Mouse (Mus musculus) left cerebral cortex, postnatal 14 days (tissue): ENCODE data around the gene Usp34. TPM values are rescaled to one million over a fixed set of nuclear protein-coding genes. Genes with fewer than 3 reads are reported as not detected.
A peak's percentile ranks its signal among the peaks of the same experiment; 100 is the strongest.
"Not testable (repeated sequence)": the region's sequence is repeated elsewhere in the genome, so short reads cannot be mapped to it uniquely, and the experiment has no call there.

Experiments used
- DNase-seq, 2 experiments: peaks; one replicate each; pipeline ENCODE4 v3.0.0; 2021 to 2022; ENCODE audit warnings: low spot score in 2 of 2, mixed read lengths in 1 of 2
- intact Hi-C: fragments of 180-260 bp; cut with DNase I; formaldehyde crosslinking; loops from one replicate; pipeline ENCODE4 v1.15.1; 2025
- long read RNA-seq, 2 experiments: library from polyadenylated mRNA; stranded (forward); transcript quantifications; one replicate each; pipeline ENCODE4 v2.0.0; 2021
- total RNA-seq, 2 experiments: library from RNA; stranded (reverse); gene quantifications; 2 replicates each; pipeline ENCODE4 v1.2.3; 2021

Usp34 gene
- total RNA-seq, result 100 to 1,000 TPM; 104 to 108 TPM
- long read RNA-seq, experiment 1, partial matches to known transcripts, result 17 of 20 reads
- long read RNA-seq, experiment 1, other reads (novel, unspliced or antisense), result 3 of 20 reads
- long read RNA-seq, experiment 2, partial matches to known transcripts, result 13 of 15 reads
- long read RNA-seq, experiment 2, other reads (novel, unspliced or antisense), result 2 of 15 reads

DNA sequence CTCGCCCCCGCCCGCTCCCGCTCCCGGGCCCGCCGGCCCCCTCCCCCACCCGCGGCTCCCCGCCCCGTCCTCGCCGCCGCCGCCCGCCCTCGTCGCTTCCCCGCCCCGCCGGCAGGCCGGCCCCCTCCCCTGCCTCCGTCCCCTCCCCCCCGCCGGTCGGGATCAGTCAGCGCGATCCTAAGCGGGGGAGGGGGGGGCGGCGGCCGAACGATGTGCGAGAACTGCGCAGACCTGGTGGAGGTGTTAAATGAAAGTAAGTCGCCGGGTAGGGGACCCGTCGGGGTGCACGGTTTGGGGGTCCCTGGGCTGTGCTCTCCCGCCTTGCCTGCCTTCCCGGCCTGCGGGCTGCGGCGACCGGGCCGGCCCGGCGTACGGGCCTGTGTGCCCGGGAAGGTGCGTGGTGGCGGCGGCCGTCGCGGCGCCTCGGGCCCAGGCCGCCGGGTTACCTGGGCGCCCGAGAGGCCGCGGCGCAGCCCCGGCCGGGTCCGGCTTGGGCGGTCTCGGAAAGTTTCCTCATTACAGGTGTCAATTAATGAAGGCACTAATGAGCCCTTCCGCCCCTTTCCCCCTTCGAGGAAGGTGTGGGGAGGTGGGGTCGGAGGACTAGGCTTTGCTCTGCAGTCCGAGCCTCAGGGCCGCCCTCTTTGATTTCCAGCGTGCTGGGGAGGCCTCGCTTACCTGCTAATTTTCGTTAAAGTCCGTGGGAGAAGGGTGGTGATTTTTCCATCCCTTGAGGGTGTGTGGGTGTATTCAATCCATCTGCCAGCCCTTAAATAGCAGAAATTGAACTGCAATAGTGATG lies at the start of gene Usp34:
Gene Usp34 (plus strand): TSS at position 132 of the 802 bp plus-strand sequence.
- DNase-seq, result peak; percentile 37 to 52
- intact Hi-C loops, result no loop called here

GRCm38 (mm10) chr11:23259073-23259472 lies 47.6 kb upstream of the Usp34 start:
- intact Hi-C loops, result loop anchor here (5.0 kb wide), 3 partner anchors 192 to 267 kb away; partner anchors contain the start of genes Cct4 and Fam161a
- DNase-seq, result no peak

DNA sequence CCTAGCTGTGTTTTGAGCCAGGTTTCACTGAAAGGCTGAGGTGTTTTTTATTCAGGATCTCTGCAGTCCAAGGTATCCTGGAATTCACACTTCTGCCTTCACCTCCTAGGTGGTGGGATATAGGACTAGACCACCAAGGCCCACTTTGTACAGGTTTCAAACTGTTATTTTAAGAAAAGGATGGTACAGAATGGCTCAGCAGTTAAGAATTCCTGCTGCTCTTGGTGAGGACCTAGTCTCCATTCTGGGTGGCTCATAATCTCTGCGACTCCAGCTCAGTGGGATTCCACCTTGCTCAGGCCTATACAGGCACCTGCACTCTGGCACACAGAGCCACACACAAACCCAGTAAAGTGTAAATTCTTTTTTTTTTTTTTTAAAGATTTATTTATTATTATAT lies 47.2 kb upstream of the Usp34 start:
- intact Hi-C loops, result loop anchor here (5.0 kb wide), 3 partner anchors 192 to 267 kb away; partner anchors contain the start of genes Cct4 and Fam161a
- DNase-seq, result no peak

DNA sequence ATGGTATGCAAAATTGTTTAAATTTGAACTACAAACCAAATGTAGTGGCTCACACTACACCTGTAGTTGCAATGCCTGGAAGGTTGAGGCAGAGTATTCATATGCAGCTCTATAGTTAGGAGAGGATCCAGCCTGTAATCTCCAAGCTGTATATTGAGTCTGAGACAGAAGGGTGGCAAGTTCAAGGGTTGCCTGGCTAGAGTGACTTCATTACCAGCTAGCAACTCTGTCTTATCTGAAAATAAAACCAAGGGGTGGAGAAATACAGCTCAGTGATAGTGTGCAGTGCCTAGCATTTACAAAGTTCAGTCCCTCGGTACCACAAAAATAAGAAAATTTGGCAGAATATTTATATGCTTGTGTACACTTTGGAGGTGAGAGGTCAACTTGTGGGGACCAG lies 46.5 kb upstream of the Usp34 start:
- intact Hi-C loops, result loop anchor here (5.0 kb wide), 1 partner anchor 628 kb away; no protein-coding TSS in a partner anchor
- no peak for DNase-seq

DNA sequence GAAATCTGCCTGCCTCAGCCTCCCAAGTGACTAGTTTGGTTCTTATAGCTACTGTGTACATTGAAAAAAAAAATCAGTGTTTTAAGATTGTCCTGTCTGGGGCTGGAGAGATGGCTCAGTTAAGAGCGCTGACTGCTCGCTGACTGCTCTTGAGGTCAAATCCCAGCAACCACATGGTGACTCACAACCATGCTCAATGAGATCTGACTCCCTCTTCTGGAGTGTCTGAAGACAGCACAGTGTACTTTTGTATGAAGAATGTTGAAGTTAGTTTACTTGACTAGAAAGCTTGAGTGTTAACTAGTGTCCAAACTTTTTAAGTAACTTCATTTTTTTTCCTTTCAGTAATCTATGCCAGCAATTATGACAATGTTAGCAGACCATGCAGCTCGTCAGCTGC lies 45.2 kb upstream of the Usp34 start:
- intact Hi-C loops, result loop anchor here (5.0 kb wide), 1 partner anchor 629 kb away; no protein-coding TSS in a partner anchor
- no peak for DNase-seq

DNA sequence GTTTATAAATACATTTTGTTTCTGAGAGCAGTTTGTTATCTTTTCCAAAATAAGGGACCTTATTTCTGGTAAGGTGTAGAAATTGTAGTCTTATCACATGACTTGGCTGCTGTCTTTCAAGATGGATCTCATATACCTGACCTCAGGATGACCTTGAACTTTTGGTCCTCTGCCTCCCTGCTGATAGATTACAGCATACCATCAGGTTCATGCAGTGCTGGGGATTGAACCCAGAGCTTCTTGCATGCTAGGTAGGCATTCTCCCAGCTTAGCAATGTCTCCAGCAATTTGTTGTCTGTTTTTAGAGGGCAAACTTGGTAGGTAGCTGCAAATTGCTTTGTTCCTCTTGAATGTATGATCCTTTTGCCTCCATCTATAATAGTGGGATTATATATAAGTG lies 41.7 kb upstream of the Usp34 start:
- intact Hi-C loops, result loop anchor here (5.0 kb wide), 1 partner anchor 633 kb away; no protein-coding TSS in a partner anchor

DNA sequence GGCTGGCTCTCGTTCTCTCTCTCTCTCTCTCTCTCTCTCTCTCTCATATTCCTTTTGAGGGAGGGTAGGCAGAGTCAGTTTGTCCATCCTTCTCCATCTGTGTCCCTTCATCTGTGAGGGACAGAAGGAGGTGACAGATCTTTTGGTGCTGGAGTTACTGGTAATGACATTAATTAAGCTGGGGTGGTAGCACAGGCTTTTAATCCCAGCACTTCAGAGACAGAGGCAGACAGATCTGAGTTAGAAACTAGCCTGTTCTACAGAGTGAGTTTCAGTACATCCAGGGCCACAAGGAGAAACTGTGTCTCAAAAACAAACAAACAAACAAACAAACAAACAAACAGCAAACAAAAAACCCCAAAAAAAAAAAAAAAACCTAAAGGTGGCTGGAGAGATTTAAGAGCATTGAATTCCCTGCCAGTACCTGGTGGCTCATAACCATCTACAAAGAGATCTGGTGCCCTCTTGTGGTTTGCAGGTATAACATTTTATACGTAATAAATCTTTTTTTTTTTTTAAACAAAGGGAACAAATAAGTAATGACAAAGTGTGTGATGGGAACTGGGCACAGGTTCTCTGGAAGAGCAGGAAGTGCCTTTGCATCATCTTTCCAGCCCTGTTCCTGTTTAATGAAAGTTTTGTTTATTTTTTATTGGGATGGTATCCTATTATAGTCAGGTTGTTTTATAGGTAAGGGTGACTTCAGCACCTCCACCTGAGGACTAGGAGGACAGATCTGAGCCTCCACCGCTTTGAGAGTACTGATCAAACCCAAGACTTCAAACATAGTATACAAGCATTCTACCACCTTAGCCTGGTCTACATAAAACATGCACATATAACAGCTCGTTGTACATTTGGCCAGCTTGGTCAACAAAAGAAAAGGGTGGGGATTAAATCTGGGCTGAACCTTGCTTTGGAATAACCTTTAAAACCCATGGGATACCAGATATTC lies 34.6 kb upstream of the Usp34 start:
- peak; percentile 34 to 47 for DNase-seq
- intact Hi-C loops, result loop anchor here (2.0 to 5.0 kb wide), 3 partner anchors 123 to 281 kb away; partner anchors contain the start of genes Cct4 and Fam161a

More for the DNA sequence above, 41.7 kb upstream of the Usp34 start:
- DNase-seq, result no peak

DNA sequence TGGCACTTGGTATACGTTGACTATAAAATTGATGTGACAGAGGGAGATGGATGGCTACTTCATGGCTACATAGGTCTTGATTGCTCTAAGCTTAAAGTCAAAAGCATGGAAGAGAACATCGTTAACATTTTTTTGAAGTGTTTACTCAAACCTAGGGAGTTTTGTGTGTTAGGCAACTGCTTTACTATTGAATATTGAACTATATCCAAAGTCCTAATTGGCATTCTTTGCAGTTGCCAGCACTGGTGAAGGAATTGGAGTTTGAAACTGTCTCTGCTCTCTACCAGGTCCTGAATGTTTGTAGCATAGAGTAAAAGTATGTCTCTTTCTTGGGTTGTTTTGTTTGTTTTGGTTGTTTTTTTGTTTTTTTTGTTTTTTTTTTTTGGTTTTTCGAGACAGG lies 30.9 kb upstream of the Usp34 start:
- intact Hi-C loops, result no loop called here
- no peak for DNase-seq

- no peak for DNase-seq
- intact Hi-C loops, result no loop called here
Measured at GRCm38 (mm10) chr11:23284469-23284868, 22.2 kb upstream of the Usp34 start.

DNA sequence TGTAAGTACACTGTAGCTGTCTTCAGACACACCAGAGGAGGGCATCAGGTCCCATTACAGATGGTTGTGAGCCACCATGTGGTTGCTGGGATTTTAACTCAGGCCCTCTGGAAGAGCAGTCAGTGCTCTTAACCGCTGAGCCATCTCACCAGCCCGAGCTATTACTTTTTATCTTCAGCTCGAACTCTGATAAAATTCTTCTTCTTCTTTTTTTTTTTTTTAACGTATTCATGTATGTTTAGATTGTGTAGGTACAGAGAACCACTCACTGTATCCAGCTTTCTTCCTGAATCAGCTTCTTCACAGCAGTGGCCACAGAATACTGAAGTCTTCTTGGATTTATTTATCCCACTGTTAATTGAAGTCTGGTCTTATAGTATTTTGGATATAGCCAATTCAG lies 17.8 kb upstream of the Usp34 start:
- intact Hi-C loops, DNase-seq: not testable (repeated sequence)

DNA sequence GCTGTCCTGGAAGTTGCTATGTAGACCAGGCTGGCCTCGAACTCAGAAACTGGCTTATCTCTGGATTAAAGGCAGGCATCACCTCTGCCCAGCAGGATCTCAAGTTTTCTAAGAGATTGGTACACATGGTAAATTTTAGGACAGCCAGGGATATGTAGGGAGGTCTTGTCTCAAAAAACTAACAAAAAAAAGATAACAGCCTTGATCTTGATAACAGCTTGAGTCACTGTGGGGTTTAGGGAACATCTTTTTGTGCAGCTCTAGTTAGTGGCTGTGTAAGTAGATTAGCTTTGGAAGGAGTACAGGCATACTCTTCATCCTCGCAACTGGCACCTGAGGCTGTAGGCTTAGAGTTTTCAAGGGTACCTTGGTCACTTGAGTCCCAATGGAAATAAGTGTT lies 9.3 kb upstream of the Usp34 start:
- DNase-seq, result no peak
- intact Hi-C loops, result no loop called here

- DNase-seq, result no peak
- intact Hi-C loops, result no loop called here
Measured at GRCm38 (mm10) chr11:23298301-23298700, 8.4 kb upstream of the Usp34 start.

- no peak for DNase-seq
- intact Hi-C loops, result no loop called here
Measured at GRCm38 (mm10) chr11:23299910-23300309, 6.8 kb upstream of the Usp34 start.

DNA sequence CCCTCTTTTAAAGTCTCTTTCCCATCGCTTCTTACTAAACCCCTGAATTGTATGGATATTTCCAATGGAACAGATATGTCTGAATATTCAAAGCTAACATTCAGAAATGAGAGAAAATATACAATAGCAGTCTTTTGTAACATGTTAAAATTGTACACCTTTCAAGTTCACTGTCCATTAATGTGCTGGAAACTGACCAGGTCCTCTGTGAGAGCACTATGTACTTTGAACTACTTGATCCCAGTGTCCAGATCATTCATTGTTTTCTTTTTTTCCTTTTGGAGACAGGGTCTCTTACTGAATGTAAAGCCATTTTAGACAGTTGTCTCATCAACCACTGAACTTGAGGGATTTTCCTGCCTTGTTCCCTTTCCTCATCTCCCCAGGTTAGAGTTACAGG lies 3.6 kb upstream of the Usp34 start:
- DNase-seq, result no peak
- intact Hi-C loops, result no loop called here

GRCm38 (mm10) chr11:23305101-23305672 lies 1.5 kb upstream of the Usp34 start:
- intact Hi-C loops, DNase-seq: not testable (repeated sequence)

DNA sequence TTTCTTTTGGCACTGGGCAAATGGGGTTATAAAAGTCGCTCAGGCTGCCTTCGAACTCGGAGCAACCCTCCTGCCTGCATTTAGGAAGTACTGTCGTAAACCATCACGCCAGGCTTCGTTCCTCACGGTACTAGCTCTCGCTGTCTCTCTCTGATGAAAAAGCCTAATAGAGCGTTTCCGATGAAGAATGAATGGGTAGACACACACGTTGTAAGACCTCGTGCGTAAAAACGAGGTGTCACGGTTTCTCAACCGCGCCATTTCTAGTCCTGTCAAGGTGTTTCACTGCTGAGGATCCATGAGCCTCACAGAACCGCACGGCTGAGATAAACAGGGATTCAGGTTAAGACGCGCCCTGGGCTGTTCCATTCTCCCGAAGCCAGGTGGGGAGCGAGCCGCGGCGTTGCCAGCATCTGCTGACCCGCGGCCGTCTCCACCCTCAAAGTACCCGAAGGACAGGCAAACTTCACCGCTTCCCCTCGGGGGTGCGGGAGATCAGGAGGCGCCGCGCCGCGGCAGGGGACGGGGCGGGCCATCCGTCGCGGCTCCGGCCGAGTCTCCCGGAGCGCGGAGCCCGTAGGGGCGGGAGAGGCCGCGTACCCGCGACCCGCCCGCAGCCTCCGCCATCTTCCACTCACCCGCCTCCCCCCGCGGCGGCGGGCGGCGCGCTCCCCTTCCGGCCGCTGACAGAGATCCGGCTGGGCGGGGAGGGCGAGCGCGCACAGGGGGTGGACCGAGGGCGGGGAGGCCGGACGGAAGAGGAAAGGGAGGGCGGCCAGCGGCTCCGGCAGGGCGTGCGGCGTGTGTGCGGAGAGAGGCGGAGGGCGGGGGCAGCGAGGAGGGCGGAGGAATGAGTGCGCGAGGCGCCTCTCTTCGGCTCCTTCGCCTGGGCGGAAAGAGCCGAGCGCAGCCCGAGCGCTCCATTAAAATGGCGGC lies 754 bp upstream of the Usp34 start:
- intact Hi-C loops, result no loop called here
- DNase-seq, result peak; percentile 95 to 97

DNA sequence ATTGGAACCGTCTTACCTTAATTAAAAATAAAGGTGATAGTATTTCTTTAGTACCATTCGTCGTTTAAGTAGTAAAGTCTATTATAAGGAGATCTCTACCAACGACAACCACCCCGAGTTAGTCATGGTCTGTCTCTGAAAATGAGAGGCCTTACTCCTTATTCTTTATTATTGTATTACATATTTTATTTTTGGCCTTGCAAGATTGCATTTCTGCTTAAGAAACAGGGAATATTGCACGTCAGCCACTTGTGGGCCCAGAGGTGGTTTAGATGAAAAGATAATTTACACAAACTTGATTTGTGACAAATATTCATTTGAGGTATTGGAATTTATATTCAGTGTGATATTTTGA lies 848 bp downstream of the Usp34 start:
- DNase-seq, result no peak
- intact Hi-C loops, result no loop called here

DNA sequence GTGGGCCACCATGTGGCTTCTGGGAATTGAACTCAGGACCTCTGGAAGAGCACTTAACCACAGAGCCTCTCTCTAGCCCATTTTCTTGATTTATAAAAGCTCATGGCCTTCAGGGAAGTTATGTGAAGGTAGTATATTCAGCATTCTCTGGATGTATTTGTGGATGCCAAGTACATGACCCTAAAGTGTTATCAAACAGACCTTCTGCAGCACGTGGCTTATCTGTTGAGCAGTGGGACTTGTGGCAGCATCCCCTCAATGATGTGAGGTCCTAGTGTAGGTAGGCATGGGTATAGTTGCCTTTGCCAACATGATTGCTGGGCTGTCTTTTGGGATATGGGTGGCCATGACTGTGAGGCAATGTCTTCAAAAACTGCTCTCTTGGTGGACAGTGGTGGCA lies 6.8 kb downstream of the Usp34 start:
- intact Hi-C loops, result no loop called here
- no peak for DNase-seq
